Mouse (Mus musculus) cerebral cortex, adult 2 months (tissue): Measurements from ENCODE around the gene Gucy2e.

Experiments used
- WGBS: fragments of 180-500 bp; shearing (Covaris S2); methylation state at CpG from one replicate; pipeline ENCODE4 v1.1.7; 2018; 5-methylcytosine and 5-hydroxymethylcytosine counted together

Gucy2e gene

DNA sequence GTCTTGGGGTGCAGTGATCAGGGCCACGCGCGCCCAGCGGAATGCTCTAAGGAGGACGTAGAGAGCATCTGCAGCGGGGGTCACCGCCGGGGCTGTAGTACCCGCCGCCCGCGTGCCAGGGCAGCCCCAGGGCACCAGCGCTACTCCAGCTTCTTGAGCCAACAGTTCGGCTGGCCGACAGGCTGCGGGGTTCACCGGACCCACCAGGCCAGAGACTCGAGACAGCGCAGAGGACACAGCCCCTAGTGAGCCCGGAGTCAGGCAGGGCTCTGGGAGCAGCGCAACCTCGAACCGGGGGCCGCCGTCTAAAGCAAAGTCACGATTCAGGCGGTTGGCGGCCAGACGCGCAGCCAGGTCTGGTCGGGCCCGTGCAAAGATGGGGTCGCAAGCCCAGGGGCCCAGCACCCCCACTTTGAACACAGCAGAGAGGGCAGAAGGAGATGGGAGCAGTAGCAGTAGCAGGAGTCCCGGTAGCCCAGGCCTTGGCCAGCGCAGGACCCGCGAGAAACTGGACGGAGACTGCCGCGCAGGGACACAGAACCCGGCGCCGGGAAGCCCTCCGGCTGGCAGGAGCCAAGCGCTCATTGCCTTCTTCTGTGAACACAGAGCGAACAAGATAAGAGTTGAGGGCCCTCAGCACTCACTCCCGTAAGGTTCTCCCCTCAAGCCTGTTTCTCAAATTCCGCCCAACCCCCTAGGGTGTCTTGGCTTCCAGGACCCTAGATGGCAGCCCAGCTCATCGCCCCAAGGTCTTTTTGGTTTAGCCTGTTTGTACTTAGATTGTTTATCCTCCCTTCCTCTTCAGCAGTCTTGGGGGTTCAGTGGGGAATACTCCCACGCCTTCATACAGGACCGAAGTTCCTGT is 543 bp downstream of the Gucy2e start:
- 12% methylated on average over 51 of the region's 51 CpGs for WGBS

DNA sequence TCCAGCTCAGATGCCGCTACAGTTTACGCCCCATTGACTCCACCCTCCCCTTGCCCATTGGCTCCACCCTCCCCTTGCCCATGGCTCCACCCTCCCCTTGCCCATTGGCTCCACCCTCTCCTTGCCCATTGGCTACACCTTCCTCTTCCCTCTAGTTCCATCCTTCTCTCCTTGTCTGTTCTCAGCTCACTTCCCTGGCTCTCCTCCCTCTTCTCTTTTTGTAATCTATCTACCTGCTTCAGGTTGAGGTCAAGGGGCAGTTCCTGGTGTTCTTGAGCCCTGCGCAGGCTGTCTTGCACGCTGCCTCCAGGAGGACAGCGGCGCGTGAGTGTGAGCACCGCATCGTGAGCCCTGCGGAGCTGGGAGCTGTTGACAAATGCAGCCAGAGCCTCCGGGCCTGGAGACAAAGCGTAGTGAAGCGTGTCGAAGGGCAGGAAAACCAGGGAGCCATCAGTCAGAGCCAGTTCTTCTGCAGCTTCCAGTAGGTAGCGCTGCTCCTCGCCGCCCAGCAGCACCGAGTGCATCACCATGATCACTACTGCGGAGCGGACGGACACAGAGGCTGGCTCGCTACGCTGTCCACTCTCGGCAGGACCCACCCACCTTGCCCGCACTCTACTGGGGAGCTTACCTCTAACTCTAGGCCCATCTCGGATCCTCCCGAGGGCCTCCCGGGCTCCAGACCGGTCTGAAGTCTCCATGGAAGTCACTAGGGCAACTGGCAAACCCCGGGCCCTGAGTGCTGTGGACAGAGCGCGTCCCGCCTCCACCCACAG is 1.4 kb downstream of the Gucy2e start:
- WGBS, result 1% methylated on average over 33 of the region's 33 CpGs

DNA sequence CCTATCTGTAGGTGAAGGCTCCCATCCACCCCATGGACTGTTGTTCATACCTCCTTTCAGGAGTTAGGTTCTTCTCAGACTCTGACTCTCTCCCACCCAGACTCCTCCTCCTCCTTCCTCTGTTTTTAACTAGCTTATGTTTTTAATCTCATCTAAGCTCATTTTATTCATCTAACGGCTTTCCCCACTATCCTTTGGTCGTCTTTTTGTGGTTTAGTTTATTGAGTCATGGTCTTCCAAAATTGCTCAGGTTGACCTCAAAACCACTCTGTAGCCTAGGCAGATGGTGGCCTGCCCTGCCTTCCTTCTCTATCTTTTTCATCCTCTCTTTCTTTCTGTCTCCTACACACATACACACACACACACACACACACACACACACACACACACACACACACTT is 3.7 kb downstream of the Gucy2e start:
- 57% methylated on average over 2 of the region's 2 CpGs for WGBS

DNA sequence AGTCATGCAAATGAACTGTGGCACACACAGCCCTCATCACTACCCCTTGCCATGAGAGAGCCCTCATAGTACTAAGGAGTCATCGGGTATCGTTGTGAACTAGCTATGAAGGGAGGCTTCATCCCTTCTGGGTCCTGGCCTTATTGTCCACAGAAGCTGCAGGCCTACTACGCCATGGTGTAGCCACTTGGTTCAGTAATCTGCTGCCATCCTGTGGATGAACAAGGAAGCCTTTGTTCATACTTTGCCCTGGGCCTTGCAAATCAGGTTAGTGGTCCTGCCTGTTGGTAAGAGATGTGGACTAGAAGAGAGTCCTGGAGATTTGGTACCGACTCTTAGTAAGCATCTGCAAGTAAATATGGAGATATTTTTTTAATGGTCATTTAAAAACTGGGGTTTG is 6.4 kb downstream of the Gucy2e start:
- WGBS, result 64% methylated on average over 4 of the region's 4 CpGs

DNA sequence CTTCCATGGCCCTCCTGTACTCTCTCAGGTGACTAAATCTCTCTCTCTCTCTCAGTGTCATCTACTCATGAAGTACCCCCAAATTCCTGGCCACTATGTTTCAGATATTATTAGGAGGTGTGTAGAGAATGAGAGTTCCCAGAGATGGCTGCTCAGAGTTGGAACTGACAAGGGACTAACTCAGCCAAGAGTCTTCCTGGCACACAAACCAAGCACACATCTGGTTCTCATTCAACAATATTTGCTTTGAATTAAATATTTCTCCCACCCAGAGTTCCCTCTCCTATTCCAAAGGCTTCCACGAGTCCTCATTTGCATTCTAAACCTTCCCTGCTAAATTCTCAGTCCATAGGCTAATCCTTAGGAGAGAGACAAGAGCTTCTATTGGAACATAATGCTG is 11.1 kb downstream of the Gucy2e start:
- WGBS, result 58% methylated on average over 1 of the region's 1 CpGs

DNA sequence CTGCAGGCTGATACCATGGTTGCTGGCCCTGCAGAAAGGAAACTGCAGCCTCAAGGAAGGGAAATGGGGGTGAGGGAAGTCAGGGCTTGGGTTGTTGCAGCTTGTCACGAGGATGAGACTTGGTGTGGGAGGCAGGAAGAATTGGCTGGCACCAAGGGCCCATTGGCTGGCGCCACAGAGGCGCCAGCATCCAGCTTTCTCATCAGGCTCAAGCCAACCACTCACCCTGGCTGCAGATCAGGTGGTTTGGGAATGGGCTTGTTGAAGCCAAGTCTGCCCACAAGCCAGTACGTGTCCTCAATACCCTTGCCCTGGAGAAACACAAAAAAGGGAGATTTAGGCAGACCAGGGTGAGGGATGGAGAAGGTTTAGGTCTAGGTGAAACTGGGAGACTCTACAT is 13.7 kb downstream of the Gucy2e start:
- WGBS, result 68% methylated on average over 4 of the region's 4 CpGs

DNA sequence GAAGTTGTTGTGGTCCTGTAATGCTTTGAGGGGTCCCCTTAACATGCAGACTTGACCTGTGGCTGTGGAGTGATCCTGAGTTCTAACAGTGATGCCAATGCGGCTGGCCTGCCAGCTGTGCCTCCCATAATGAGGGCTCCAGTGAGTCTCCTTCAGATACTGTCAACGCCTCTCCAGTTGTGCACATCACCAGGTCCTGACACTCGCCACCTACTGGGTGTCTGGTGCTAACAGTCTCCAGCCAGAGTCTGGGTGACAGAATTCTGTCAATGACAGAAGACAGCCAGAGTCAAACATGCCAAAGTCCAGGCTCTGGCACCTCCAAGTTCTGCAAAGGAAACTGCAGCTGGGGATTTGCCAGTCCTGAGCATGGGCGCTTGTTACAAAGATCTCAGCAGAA is 15.8 kb downstream of the Gucy2e start:
- 75% methylated on average over 4 of the region's 4 CpGs for WGBS

DNA sequence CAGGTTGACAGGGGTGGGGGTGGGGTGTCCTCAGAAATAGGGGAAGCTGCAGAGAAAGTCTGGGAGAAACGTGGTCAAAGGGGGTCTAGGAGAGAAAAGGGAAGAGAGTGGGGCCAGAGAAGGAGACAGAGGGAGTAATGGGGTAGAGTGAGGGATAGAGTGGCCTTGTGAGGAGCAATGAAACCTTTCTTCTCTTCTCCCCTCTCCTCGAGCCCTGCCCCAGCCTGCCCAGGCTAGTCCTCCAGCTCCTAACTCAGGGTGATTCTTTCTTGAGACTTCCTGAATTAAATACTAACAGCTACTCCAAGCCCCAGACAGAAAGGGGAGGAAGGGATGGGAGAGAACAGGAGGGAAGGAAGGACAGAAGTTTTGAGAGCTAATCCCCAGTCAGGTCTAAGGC is 18.2 kb downstream of the Gucy2e start:
- 72% methylated on average over 2 of the region's 2 CpGs for WGBS

DNA sequence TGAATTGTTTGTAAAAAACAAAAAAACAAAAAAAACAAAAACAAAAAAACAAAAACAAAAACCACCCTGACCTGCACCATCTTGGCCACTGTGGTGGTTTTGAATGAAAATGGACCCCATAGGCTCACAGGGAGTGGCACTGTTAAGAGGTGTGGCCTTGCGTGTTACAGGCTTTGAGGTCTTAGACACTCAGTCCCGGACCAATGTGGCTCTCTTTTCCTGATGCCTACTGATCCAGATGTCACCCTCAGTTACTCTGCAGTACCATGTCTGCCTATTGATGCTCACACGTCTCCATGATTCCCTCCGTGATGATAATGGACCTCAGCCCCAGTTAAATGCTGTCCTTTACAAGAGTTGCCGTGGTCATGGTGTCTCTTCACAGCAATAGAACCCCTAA is 19.4 kb downstream of the Gucy2e start:
- WGBS, result 92% methylated on average over 5 of the region's 5 CpGs

DNA sequence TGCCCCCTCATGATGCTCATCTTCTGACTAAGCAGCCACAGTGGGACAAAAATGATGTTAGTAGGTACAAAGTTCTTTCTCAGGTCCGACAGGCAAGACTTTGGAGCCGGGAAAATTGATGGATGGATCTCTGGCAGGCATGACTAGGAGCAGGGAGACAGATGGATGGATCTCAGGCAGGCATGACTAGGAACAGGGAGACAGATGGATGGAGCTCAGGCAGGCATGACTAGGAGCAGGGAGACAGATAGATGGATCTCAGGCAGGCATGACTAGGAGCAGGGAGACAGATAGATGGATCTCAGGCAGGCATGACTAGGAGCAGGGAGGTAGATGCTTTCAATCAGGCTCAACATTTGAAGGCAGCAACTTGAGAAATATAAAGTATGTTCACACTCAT is 25.4 kb downstream of the Gucy2e start:
- WGBS, result 23% methylated on average over 2 of the region's 2 CpGs

DNA sequence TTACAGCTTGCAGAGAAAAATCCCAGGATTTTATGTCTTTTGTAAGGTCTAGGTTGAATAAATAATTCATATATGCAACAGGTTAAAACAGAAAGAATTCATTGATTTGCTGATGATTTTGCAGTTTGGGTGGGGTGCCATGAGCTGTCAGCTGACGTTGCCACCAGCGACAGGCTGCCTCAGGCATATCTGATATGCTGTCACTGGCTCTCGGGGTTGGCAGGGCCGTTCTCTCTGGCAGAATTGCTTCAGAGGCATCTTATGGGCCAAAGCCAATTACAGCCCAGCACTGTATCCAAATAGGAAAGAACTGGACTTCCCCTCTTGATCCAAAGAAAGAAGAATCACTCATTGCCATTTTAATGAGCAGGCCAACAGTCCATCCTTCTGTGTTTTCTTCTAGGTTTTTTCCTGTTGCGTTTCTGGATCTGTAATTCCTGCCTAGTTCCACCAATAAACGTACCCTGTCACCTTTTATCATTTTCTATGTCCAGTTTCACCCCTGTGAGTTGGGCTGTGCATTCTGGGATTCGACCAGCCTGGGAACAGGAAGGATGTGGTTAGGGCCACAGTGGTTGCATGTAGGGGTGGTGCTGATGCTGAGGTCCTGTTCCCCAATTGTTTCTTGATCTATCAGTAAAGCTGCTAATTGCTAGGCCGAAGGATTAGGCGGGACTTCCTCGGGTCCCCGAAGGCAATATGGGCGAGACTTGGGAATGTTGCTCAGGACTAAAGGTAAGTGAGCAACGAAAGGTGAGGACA is 34.2 kb downstream of the Gucy2e start:
- WGBS, result 78% methylated on average over 13 of the region's 13 CpGs

DNA sequence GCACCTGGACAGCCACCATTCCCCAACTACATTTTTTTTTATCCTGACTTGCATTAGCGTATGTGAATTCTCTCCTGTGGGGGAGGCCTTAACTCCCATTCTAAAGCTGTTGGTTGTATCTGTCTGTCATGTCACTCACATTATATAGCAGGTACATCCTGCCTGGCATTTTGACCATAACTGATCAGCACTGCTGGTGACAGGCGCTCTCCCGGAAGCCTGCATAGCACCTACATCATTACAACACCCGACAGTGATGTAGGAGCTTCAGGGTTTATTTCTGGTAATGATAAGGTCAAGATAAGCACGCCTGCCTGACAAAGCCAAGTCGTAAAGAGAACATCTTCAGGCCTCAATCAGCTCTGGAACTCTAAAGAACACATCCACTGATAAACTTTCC is 36.6 kb downstream of the Gucy2e start:
- WGBS, result 82% methylated on average over 6 of the region's 6 CpGs

DNA sequence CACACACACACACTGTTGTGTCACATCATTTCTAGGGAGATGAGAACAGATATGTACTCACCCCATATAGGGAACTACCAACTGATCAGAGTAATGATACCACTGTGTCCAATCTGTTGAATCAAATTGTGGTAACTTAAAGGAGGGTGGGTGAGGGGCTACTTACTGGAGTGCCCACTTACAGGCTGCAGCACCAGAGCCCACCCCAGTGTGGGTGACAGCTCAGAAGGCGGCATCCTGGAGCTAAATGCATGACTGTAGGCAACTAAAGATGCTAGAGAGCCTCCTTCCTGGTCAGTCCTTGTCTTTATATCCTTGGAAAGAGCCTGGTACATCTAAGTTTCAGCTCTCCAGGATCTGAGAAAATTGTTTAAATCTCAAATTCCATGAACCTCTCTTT is 37.6 kb downstream of the Gucy2e start:
- 93% methylated on average over 1 of the region's 1 CpGs for WGBS

DNA sequence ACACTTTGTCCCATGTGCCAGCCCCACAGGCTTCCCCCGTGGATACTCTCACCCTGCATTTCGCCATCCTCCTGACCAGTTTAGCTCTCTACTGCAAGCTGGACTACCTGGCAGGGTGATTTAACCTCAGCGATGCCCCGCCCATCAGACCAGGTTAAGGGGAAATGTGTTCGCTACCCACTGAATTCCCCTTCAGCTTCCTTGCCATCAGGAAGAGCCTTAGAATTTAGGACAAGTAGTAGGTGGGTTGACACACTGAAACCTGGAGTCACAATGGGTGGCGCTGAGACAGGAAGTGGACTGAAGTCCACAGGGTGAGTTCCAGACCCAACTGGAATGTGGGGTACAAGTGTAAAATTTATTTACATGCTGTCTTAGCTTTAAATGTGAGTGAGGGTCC is 39.1 kb downstream of the Gucy2e start, which contains the start of gene Alox8:
Gene Alox8, minus strand, starts transcription at position 101 of the 400 bp plus-strand sequence.
- 30% methylated on average over 6 of the region's 6 CpGs for WGBS

DNA sequence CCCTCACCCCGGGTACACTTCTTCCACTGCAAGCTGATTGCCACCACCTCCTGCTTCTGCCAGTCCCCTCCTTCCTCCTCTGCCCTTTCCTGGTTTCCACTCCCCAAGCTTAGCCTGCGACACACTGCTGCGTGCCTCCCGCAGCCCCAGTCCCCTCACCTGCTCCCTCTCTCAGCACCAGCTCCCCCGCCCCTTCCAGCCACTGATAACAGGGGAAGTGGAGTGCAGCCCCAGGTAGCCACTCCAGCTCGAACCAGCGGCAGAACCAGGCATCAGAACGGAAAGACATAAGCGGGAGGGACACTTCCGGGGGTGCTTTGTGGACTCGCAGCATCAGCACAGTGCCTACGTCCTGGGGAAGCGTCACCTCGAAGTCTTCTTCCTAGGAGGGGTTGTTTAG is 39.6 kb downstream of the Gucy2e start:
- WGBS, result under 1% methylated on average over 14 of the region's 14 CpGs

DNA sequence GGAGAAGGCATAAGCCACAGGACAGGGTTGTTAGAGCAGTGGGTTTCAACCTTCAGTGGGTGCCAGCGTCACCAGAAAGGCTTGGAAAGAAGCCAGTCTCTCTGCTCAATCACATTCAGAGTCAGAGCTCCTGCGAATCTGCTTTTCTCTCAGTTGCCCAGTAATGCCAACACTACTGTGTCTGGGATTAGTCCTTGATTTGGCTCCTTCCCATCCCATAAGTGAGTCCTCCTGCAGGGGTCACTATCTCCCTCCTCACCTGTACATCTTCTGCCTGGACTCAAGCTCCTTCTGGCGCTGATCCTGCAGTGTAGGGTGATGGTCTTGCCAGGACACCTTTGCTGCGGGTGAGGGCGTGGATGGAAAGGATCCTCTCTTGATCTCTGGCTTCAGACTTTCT is 40.1 kb downstream of the Gucy2e start:
- 8% methylated on average over 5 of the region's 5 CpGs for WGBS

DNA sequence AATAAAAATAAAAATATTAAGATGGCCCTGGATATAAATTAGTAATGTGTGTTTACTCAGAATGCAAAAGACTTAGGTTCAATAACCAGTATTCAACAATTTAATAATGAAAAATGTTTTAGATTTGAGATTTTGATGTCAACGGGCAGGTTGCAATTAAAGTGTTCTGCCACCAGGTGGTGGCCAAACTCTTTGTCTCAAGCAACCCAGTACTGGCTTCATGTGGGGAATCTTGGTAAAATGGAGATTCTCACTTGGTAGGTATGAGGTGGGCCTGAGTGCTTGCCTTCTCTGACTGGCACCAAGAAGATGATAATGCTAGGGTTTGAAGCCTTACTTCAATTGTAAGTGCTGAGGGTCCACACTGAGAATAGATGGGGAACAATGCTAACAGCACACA is 44.0 kb downstream of the Gucy2e start:
- 2% methylated on average over 1 of the region's 1 CpGs for WGBS

DNA sequence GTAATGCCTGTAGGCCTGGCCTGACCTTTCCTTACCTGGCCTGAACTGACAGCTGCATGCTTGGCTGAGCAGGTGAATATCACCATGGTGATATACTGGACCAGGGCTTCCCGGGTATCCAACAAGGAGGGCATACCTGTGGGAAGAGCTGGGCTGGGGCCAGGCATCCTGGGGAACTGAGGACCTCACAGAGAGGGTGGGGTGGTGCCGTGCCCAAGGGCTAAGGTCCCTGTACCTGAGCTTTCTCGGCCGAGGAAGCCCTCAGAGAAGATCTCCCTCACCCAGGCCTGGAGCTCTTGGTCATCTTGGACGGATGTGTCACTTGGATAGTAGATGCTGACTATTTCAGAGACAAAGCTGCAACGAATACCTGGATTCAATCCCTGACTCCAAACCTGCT is 50.9 kb downstream of the Gucy2e start:
- 85% methylated on average over 6 of the region's 6 CpGs for WGBS

DNA sequence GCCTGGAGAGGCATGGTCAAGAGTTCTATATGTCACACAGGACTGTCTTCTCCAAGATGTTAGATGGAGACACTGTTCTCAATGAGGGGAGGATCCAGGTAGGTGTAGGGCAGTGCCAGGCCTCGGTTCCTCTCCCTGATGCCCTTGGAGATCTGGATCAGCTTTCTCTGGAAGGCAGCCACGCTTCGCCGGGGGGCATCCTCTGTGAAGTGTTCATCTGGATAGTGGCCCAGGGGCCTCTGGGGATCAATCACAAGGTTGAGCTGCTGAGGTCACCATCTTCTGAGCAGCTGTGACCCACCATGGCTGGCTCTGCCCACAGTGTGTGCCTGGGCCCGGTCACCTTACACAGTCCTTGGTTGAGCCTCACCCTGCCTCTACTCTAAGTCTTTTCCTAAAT is 51.8 kb downstream of the Gucy2e start:
- 94% methylated on average over 5 of the region's 5 CpGs for WGBS

DNA sequence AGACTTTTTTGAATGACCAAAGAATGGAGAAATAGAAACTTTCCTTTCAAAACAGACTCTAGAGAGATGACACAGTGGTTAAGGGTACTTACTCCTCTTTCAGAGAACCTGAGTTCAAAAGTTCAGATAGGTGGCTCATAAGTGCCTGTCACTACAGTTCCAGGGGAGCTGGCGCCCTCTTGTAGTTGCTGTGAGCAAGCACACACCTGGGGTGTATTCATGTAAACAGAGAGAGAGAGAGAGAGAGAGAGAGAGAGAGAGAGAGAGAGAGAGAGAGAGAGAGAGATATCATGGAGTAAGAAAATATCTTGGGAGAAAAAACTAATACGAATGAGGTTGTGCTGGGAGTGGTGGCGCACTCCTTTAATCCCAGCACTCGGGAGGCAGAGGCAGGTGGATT is 56.7 kb downstream of the Gucy2e start:
- 94% methylated on average over 4 of the region's 4 CpGs for WGBS

DNA sequence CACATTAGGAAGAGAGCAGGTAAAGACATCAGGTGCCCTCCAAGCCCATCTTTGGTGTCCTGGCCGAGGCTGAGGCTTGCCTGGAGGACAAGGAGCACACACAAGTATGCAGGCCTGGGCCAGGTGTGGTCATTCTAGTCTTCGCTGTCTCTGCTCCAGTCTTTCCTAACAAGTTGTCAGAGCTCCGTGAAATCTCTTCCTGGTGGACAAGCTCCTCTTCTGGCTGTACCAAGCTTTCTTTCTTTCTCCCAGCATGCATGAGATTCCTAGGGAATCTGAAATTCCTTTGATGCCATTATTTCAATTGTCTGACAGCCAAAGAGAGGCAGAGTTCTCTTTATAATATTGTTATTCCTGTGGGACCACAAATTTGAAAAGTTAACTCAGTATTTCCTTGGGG is 57.3 kb downstream of the Gucy2e start:
- 65% methylated on average over 3 of the region's 3 CpGs for WGBS

DNA sequence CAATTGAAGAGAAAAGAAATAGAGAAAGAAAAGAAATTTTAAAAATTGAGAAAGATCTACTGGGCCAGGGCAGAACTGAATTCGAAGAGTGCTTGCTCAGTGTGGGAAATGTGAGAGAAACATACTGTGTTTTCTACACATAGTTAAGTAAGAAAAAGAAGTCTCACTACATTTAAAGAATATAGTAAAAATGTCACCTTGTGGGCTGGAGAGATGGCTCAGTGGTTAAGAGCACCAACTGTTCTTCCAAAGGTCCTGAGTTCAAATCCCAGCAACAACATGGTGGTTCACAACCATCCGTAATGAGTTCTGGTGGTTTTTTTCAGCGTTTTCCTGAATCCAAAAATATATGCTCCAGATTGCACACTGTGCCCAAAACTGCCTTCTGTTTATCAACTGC is 58.3 kb downstream of the Gucy2e start:
- WGBS, result 46% methylated on average over 3 of the region's 3 CpGs
